Mouse (Mus musculus) E14TG2a.4 (cell line): ENCODE results near the gene Wdr1.

Experiments used
- CTCF ChIP-seq: conservative IDR thresholded peaks from 2 replicates; pipeline ENCODE4 v1.5.1; 2014; ENCODE audit warnings: low read length
- POU5F1 ChIP-seq: IDR thresholded peaks from 2 replicates; pipeline ENCODE4 v1.6.1; 2014; ENCODE audit warnings: low read length, borderline replicate concordance

- TF ChIP-seq CTCF (no peak), POU5F1 (no peak)
Measured at GRCm38 (mm10) chr5:38512991-38513390, 50.0 kb downstream of the Wdr1 start.
